Mouse (Mus musculus): ENCODE data around the gene Celf2.

The Celf2 gene

DNA sequence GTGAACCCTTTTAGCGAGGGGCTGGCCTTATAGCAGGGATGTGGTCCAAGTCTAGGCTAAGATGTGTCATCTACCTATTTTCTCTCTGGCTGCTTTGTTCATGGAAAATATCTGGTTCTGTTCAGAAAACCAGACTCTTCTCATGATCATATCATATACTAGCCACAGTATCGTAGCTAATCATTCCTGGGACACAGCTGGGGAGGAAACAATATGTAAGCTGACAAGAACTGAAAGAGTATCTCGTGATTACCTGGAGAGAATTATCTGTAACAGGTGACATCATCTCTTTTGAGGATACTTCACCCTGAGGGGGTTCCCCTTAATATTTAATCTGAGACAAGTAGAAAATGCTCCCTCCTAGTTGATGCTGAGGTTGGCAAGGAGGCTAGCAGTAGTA lies 951.6 kb downstream of the Celf2 start:
- DNase-seq (ENCODE audit: extremely low read depth, low read depth), result no peak

DNA sequence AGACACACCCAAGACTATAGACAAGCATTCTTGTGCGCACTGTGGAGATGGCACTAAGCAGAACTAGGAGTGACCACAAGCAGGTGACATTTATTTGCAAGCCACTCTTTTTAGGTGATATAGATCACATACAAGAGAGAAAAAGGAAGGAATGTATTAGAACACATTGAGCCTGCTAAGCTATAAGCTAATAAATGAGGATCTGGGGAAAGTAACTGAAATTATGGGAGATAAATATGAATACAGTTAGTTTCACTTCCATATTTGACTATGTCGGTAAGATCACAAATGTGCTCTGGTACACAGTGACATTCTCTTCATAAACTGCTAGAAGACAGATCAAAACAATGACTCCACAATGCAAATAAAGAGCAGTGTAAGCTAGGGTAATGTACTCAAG lies 952.5 kb downstream of the Celf2 start:
- no peak for DNase-seq (ENCODE audit: extremely low read depth, low read depth)

DNA sequence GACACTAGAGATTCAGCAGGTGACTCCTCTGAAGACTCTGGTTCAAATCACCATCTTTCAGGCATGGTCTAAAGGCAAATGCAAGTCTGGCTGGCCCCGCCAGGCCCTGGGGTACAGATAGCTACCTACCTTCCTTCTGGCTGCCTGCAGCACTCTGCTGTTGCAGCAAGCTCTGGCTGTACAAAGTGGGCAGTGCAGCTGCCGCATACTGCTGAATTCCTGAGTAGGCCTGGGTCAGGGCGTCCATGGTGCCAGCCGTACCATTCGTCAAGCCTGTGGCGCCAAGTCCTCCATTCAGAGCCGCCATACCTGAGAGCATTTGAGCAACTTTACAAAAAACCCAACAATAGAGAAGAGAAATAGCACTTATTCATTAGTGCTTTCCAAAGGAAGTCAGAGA lies 955.7 kb downstream of the Celf2 start:
- DNase-seq (ENCODE audit: extremely low read depth, low read depth), result no peak

DNA sequence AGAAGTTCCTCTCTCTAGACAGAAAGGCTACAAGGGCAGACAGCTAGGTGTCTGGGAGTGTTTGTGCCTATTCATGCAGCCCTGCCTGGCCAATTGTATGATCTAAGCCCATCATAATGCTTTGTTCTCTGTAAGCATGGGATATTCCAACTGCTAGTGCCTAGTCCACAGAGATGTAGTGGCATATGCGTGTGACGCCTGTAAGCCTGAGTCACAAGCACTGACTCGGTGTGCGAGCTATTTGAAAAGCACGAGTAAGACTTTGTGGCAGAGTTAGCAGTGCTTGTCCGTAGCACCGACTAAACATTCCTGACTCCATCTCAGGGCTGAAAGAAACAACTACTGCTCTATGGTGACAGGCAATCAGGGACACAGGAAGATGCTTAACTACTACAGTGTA lies 960.1 kb downstream of the Celf2 start:
- no peak for DNase-seq (ENCODE audit: extremely low read depth, low read depth)

DNA sequence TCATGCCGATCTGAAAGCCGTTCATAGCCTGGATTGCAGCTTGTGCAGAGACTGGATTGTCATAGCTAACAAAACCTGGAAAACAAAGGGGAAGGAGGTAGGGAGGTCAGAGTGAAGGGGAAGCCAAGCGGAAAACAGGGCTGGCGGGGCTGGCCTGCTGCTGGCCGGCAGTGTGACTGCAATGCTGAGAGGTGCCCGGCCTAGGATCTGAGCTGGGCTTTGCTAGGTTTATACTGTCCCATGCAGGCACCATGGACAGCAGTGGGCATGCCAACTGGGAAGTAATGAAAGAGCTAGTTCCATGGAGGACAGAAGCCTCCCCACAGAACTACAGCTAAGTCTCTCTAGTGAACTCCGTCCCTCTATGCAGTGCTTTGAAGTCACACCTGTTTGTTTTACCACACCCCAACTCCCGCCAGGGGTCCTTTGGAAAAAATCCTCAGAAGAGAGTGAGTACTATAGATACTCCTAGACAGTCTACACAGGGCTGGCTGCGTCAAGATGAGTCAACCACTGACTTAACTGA lies 962.2 kb downstream of the Celf2 start:
- no peak for DNase-seq (ENCODE audit: extremely low read depth, low read depth)

DNA sequence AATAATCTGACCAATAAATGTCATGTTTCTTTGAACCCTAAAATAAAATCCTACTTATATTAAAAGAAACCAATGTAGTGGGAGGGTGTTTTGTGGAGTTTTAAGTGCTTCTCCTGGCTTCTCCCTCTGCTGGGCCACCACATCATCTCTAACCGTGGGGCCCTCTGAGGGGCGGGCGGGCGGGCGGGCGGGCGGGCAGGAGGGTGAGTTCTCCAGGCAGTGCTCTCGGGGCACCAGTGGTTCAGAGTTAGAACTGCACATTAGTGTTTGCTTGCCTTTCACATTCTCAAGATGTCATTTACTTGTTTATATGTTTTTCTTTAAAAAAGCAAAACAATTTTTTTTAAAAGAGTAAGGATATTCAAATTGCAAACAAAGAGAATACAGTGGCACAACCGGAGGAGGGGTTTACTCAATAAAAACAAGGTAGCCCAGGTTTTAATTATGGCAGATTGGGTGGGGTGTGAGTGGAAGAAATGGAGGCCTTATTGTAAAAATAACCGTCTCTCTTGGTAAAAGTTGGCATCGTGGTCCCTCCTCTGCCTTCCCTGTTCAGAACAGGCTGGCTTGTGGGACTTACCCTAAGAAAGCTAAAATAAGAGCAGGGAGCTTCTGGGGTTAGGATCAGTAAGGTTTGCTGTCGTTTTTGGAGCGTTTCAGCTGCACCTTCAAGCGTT lies 962.8 kb downstream of the Celf2 start:
- DNase-seq (ENCODE audit: extremely low read depth, low read depth), result no peak

DNA sequence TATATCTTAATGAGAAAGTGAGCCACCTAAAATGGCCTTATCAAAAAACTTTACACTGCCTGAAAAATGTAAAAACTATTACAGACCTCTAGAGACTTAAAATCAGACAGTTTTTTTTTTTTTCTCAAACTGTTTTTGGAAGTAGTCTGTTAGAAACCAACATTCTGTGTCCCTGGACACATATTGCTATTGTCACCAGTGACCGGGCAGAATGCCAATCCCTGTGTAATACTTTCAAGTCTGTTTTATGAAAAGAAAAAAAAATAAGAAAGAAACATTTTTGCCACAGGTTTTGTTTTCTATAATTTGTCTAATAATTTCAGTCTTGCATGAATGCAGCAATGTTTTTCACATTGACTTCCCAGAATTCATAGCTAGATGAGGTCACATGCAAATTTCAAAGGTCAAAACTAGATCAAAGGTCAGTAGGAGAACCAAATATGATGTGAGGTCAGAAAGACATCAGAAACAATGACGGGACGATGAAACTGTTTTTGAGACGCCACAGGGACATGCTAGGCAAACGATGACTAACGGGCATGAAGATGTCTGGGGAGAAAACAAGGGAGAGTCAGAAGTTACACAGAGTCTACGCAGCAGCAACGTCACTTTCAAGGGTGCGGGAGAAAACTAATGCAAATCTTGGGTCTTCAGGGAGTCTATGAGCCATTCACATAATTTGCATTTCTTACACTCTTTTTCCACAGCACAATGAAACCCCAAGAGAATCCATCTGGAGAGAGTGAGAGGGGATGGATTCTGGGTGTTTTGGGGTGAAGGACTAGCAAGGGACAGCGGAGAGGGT lies 964.0 kb downstream of the Celf2 start:
- no peak for DNase-seq (ENCODE audit: extremely low read depth, low read depth)

DNA sequence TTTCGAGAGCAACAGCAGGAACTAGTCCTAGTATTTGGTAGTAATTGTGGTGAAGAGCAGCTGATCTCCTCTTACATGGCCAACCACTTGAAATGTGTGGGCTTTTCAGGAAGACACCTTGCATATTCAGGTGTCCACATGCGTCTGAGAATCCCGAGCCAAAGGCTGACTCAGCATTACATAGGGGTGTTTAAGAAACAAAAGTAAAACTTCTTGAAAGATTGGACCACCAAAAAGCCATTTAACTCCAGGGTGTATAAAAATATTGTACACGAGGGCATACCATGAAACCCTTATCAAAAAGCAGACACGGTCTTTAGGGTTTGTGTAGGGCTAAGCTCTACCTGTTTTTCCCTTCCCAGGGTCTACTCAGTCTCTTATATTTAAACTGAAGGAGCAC lies 965.7 kb downstream of the Celf2 start:
- no peak for DNase-seq (ENCODE audit: extremely low read depth, low read depth)

DNA sequence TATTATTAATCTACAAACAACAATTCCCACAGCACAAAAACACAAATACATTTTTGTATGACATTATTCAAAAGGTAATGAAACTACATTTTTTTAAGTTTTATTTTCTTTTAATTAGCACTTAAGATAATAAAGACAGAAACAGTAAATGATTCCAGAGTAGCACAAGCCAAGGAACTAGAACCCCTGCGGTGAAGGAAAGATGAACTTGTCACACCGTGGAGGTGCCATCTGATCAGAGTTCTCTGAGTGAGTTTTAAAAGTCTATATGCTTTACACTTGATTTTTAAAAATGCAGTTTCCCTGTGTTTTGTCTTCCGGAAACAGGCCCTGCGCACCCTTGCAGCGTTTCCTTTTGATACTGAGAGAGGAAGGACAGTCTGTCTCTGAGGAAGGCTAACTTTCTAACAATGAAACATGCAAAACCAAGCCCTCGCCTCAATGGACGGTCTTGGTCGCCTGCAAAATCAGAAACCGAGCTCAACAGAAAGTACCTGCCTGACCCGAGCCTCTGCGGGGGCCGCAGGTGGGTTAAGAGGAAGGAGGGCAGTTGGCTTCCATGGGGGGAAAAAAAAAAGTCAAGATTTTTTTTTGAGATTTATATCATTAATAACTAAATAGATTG lies 966.7 kb downstream of the Celf2 start:
- DNase-seq (ENCODE audit: extremely low read depth, low read depth), result no peak

DNA sequence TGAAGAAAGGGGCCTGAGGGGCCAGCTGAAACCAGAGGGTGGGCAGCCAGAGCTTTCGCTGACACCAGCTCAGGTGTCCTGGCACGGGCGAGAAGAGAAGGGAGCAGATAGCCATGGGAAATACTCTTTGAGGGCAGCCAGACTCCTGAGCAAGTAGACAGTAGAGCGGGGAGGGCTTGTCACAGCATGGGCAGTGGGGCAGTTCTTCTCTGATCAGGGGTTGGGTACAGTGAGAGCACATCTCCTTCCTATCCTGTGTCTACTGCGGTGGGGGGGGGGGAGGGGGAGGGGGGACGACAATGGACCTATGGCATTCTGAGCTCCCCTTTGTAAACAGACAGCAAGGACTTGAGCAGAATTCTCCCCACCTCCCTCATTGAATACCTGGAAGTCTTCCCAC lies 968.5 kb downstream of the Celf2 start:
- DNase-seq (ENCODE audit: extremely low read depth, low read depth), result no peak

DNA sequence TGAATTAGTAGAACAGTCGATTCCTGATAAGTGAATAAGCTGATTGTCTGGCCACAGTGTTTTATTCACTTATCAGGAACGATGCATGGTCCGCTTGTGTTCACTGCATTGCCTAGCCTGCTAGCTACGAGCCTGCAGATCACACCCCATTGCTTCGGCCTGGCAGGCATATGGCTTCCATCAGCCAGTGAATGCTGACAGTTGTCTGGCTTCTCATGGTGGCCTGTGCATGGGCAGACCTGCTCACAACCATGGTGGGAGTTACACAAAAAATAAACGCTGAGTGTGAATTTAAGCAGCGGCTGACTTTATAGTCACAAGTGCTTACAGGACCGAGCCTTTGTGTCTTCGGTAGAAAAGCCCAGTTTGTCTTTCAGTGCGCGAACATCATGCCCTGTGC lies 969.3 kb downstream of the Celf2 start:
- no peak for DNase-seq (ENCODE audit: extremely low read depth, low read depth)

DNA sequence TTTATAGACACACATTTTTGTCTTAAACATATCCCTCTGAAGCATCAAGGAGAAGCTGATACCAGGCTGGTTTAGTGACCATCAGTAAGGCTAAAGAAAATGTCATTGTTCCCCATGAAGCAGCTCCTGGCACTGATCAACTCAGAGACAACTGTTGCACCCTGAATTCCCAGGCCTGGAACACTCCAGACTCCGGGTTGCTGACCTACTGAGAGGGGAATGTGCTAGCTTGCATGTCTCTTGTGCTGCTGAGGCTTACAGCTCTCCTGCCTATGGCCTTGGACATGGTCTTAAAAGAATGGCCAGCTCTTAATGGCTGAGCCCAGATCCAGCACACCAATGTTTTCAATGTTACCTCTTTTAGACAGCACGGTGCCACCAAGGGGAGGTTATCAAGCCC lies 970.9 kb downstream of the Celf2 start:
- DNase-seq (ENCODE audit: extremely low read depth, low read depth), result no peak

DNA sequence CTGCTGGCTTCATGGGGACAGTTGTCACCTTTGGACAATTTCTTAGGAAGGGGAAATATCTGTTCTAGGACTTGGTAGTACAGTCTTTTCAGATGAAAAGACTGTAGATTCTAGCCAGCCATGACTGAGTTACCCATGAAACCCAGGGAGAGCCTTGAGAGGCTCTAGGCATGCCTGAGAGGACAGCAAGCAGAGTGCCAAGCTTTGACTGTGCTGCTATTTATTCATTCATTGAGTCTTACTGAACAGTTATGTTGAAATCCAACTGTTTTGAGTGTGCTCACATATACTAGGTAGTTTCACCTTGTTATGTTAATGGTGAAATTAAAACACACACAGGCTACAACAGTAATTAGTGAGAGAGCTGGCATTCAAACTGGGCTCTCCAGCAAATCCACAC lies 971.3 kb downstream of the Celf2 start:
- no peak for DNase-seq (ENCODE audit: extremely low read depth, low read depth)

DNA sequence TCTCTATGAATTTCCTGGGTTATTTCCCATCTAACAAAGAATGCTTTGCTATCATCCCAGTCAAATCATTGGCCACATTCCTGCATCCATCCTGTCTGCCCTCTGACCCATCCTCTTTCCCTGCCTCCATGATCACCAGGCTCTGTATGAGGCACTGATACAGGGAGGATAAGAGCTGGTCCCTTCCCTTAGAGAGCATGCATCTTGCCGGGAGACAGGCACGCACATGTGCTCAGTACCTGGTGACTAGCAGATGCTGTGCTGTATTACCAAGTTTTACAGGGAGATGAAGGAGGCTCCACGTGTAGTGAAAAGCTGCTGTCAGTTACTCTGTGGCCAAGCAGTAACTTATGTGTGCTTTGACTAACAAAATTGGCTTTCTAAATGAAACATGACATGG lies 972.0 kb downstream of the Celf2 start:
- DNase-seq (ENCODE audit: extremely low read depth, low read depth), result no peak

DNA sequence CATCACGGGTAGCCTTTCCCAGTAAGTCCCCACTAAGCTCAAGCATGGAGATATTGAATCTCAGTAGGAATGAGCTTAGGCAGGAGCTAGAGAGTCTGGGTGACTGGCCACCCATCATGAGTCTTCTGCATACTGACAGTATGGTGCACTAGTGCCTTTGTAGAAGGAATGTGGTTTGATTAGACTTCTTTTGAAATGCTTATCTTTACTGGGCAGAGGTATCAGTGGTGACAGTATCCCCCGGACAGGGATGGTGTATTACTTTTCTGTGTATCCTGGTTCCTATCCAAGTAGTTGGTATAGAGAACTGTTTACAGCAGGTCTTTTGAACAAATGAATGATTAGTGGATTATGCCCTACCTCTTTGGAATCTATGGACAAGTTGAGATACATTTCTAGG lies 973.0 kb downstream of the Celf2 start:
- no peak for DNase-seq (ENCODE audit: extremely low read depth, low read depth)

DNA sequence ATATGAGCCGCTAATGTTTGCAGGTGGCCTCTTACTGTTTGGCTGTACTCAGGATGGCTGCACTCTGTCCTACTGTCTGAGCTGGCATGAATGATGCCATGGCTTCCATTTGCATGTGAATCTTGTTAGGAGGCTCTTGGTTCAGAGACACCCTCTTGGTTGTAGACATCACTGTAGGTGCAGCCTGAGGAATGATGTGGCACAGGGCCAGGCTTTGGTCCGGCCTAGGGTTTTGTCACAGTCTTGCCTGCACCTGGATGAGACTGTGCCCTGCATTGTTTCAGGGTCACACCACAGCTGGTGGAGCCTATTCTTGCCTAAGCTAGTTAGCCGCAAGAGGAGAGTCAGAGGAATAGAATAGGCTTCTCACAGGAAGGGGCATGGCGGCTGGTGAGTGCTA lies 977.0 kb downstream of the Celf2 start:
- no peak for DNase-seq (ENCODE audit: extremely low read depth, low read depth)

DNA sequence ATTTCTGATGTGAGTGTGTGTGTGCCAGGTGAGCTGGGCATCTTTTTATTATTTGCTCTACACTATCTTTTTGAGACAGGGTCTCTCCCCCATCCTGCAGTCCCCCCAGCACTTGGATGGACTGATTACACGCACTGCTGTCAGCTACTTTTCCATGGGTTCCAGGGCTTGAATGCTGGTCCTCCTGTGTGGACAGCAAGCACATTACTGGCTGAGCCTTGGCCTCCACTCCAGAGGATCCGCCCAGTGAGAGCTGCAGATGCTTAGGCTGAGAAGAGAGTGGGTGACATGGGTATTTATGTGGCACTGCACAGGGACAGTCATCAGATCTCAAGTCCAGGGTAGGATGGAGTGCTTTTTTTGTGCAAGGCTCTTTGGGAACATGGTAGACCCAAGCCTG lies 981.3 kb downstream of the Celf2 start:
- DNase-seq (ENCODE audit: extremely low read depth, low read depth), result no peak

DNA sequence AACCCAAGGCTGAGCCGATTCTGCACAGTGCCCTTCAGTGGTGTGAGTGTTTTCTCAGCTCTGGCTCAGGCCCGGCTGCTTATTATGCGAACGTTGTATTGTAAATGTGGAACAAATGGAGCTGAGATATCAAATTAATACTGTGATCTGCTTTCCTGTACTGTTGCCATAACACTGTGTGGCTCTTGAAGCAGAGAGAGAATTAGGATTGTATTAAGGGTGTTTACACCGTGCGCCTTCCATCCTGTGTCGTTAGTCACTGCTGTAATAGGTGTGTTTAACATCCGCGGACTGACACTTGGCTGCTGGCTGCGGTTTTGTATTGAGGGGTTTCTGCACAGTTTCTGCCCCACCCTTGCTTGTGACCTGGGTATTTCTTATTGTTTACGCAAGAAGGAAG lies 982.5 kb downstream of the Celf2 start:
- no peak for DNase-seq (ENCODE audit: extremely low read depth, low read depth)

DNA sequence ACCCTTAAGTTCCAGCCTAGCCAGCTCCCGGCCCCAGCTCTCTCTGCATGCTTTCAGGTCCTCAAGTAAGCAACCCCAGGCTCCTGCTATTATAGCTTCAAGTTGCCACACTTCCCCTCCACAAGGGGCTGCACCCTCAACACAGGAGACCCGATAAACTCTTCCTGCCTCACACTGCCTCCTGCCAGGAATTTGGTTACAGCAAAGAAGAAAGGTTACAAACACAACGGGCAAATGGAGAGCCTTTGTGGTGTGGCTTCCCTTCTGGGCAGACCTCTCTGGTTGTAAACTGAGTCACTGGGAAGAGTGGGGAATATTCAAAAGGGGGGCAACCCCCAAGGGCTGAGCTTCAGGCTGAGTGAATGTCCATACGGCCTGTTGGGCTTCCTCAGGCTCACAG lies 983.1 kb downstream of the Celf2 start:
- no peak for DNase-seq (ENCODE audit: extremely low read depth, low read depth)

DNA sequence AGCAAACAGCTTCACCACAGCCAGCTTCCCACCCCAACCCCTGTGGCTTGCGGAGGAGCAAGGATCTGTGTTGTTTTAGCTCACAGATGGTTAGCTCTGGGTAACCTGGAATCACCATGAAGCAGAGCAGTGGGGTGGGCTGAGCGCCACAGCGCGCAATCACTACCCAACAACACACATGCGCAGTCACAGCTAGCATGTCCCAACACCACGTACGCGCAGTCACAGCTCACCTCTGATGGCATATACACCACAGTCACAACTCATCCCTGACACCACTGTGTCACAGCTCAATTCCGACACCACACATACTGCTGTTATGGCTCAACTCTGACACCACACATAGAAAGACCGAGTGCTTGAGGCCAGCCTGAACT lies 985.5 kb downstream of the Celf2 start:
- no peak for DNase-seq (ENCODE audit: extremely low read depth, low read depth)

DNA sequence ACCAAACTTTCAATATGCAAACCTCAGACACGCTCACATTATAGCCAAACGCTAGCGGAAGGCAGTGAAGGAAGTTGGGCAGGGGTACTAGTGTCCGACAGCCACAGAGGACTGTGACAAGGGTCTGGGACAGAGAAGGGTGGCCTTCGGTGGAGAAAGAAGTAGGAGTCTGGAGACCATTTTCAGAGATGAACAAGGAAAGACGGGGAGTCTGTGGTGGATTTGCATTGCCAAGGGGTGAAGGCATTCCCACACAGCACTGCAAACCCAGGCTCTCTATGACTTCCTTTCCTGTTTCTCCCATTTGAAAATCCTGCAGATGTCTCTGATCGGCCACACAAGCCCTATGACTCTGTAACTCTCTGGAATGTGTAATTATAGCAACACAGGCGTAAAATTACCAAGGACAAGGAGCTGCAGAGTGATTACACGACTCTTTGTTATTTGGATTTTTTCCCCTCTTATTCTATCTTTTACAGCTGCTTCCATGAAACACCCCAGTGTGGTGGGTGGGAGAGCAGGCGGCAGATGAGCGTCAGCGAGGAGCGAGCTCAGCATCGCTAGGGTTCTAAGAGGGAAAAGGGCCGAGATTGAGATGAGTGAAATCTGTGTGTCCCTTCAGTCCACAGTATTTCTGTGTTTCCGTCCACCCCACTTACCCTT lies 986.0 kb downstream of the Celf2 start:
- no peak for DNase-seq (ENCODE audit: extremely low read depth, low read depth)

DNA sequence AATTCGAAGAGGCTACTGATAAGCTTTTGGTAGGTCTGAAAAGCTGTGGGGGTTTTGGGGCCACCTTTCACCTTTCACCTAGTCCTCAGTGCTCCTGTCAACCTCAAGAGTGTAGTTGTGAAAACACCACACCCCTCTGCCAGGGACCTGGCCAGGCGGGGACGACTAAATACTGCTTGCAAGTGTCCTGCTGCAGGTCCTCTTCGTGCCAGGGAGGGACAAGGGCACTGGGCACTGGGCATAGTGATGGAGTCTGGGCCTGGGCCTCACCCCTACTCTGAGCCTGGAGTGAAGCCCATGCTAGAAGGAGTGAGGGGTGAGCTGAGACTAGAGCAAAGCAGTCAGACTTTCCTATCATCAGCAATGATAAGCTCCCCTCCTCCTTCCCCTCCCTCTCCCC lies 987.0 kb downstream of the Celf2 start:
- no peak for DNase-seq (ENCODE audit: extremely low read depth, low read depth)
